Mouse (Mus musculus) frontal cortex, postnatal 14 days (tissue): Measurements from ENCODE around the gene Cog6.
A peak's percentile ranks its signal among the peaks of the same experiment; 100 is the strongest.
"Not testable (repeated sequence)": the region's sequence is repeated elsewhere in the genome, so short reads cannot be mapped to it uniquely, and the experiment has no call there.

Experiments used
- DNase-seq, 2 experiments: peaks; one replicate each; pipeline ENCODE4 v3.0.0; 2022; ENCODE audit warnings: low spot score in 2 of 2

Gene Cog6

GRCm38 (mm10) chr3:53032432-53032831, 15.4 kb upstream of the Cog6 start:
- no peak for DNase-seq

- DNase-seq = no peak
Measured at GRCm38 (mm10) chr3:53031586-53031985, 14.5 kb upstream of the Cog6 start.

DNA sequence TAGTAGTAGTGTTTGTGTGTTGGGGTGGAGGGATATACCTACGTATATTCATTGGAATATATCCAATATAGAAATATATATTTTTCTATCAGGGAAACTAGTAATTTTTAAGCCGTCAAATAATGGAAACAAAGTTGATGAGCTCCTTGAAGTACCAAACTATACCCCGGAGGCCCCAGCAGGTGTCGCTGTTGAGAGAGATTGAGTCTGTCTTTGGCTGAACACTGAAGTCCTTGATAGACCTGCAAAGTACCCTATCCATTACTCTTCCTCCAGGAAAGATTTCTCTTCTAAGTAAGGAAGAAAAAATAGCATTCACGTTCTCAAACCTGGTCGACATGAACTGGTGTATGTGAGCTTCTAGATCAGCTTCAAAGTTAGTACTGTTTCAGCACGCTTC, 12.0 kb upstream of the Cog6 start:
- DNase-seq = peak in 1 of 2 experiments; percentile 67

DNA sequence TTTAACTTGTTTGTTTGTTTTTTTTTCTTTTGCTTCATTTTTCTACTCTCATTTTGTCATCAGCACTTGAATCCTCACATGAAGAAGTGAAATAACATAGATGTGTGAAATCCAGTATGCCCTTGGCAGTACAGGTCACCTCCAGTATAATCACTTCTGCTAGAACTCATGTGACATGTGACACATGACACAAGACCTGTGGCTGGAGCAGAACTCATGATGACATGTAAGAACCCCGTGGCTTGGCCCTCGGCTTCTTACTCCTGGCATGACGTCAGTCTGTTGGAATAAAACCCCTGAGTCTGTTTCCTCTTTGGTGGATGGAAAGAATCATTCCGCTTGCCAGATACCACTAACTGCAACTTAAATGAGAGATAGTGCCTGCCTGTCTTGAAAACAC, 10.3 kb upstream of the Cog6 start:
- DNase-seq = no peak

DNA sequence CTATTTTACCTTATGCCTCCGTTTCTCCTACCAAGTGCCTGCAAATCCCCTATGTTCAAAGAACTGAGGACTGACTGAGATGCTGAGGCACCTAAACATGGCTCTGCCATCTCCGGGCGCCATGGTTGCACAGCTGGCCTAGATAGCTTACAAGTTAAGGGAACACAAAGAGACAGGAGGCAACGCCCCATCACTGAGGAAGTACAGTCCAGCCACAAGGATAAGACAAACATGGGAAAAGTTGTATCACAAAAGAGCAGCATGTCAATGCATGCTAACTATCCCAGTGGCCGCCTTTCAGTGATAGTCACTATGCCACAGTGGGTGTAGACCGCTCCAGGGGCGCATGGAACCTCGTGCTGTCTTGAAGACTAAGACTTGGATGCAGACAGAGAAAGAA, 9.6 kb downstream of the Cog6 start:
- no peak for DNase-seq

DNA sequence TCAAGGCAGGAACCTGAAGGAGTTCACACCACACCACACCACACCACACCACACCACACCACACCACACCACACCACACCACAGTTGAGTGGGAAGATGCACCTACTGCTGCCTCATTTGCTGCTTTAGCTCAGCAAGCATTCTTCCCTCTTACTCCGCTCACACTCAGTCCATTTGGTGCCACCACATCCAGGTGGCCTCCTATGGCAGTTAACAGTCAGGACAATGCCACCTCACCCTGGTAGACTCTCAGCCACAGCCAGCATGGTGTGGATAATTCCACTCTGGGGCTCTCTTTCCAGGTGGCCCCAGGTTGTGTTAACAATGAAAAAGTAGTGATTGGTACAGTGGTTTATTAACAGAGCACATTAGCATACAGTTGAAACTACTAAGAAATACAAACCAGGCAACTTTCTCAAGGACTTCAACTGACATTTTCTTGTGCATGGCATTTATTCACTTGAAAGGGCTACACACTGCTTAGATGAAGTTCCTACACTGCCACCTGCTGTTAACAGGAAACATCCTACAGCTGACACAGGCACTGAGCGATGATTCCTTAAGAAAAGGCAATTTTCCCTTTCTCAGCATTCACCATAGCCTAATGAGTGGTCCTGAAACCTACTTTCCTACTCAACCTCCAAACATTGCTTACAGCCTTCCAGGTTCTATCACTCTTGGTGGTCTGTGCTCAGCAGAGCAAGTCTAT, 12.5 kb downstream of the Cog6 start:
- DNase-seq = no peak

GRCm38 (mm10) chr3:53002076-53002475, 15.0 kb downstream of the Cog6 start:
- DNase-seq = no peak

DNA sequence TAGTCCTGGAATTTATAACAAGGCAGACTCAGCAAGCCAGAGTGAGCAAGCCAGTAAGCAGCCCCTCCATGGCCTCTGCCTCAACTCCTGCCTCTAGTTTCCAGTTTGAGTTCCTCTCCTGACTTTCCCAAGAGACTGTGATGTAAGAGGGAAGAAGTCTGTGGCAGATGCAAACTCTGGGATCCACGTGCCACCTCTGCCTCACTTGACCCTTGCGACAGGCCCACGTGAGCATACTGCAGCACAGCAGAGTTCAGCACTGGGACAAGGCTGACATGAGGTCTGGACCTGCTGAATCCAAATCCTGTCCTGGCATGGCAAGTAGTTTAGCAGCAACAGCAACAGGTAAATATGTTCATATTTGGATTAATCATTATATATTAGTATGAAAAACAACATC, 17.0 kb downstream of the Cog6 start:
- DNase-seq = no peak

DNA sequence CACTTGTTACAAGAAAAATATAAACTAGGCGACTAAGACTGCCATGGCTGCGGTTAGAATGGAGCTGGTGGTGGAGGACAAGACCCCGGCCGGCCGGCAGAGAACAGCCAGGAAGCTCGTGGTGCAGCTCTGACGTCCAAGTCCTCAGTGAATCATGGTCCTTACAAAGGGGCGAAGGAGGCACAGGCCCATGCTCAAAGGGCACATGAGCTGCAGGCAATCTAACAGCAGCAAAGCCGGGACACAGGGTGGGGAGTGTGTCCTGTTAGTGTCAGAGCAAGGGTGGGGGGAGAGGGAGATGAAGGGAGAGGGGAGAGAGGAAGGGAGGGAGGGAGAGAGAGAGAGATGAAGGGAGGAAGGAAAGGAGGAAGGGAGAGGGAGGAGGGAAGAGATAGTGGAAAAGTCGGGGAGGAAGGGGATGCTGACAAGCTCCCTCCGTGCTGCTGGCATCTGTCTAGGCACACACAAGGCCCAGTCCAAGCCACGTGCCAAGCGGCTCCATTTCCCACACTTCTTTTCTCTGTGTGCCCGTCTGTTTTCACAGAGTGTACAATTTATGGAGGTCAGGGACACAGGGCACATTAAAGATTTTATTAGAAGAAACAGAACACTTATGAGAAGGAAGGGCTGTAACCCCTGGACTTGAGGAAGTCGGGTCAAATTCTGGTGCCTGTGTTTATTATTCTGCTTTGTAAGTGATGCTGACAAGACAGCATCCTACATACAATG, 17.9 kb downstream of the Cog6 start:
- DNase-seq = no peak

DNA sequence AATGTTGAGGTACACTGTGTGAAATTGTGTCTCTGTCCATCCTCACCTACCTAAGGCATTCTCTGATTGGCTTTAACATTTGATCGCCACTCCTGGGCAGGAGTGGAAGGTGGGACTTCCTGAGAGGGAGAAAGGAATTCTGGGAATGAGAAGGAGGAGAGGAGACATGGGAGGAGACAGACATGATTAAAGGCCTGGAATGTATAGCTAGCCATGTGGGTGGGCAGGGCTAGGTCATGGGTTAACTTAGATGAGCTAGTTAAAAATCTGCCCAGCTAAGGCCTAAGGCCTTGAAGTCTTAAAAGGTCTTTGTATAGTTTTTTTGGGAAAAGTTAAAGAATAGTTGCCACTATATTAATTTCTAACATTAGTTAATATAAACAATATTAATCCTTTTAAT, 19.7 kb downstream of the Cog6 start:
- DNase-seq = no peak

DNA sequence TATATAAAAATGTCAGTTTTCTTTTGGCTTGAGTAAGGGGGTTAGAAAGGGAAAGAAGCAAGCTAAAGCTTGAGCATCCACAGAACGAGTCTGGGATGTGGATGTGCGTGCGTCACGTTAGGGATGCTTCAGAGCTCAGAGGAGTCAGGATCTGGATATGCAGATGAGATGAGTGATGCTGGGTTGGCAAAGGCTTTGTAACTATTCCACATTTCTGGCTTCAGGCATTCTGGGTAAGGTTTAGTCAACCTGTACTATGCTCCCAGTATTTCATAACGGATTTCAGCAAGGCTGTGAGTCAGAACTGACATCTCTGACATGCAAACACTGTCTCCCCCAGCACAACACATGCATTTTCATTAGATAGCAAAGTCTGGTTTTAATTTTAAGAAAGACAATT, 20.4 kb downstream of the Cog6 start:
- no peak for DNase-seq

DNA sequence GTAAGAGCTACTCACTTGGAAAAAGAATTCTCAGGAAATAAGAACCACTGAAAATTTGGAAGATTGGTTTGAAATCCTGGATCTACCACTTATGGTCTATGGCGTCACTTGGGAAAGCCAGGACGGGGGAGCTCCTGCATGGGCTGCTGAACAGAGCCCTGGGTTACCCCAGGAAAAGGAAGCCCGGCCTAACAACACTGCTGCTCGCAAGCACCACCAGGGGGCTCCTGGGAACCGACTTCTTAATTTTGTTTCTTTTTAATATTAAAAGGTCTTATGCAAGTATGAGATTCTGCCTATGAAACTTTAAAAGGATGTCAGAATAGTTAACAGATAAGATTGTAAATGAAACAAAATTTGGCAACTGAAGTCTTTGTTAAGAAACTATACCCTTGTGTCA, 22.4 kb downstream of the Cog6 start:
- no peak for DNase-seq

GRCm38 (mm10) chr3:52993296-52993695, 23.7 kb downstream of the Cog6 start:
- no peak for DNase-seq

GRCm38 (mm10) chr3:52990041-52990737, 26.8 kb downstream of the Cog6 start:
- no peak for DNase-seq

DNA sequence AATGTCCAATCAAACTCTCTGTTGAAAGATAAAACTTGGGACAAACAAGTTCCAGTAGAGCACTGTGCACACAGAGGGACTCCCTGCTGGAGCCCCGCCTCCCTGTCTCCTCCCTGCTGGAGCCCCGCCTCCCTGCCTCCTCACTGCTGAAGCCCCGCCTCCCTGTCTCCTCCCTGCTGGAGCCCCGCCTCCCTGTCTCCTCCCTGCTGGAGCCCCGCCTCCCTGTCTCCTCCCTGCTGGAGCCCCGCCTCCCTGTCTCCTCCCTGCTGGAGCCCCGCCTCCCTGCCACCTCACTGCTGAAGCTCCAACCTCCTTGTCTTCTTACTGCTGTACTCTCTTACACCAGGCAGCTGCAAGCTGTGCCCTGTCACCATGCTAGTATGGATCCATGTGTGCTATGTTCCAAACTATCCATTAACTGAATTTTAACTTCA, 31.5 kb downstream of the Cog6 start:
- not testable (repeated sequence) for DNase-seq

DNA sequence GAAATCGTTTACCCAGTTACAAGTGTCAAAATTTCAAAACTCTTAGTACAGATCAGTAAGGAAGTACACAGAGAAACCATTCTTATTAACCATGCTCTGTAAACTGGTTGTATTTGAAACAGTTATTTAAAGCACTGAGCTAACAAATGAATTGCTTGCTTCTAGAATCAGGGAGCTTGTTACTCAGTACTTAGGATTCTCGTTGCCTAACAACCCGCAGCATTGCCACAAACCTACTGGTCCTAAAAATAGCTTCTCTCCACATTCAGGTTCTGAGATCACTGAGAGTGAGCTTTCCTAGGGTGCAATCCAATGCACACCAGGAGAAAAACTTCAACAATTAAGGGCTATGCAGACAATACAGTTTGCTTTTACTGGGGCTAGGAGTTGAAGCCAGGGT, 33.3 kb downstream of the Cog6 start:
- DNase-seq = peak in 1 of 2 experiments; percentile 24

DNA sequence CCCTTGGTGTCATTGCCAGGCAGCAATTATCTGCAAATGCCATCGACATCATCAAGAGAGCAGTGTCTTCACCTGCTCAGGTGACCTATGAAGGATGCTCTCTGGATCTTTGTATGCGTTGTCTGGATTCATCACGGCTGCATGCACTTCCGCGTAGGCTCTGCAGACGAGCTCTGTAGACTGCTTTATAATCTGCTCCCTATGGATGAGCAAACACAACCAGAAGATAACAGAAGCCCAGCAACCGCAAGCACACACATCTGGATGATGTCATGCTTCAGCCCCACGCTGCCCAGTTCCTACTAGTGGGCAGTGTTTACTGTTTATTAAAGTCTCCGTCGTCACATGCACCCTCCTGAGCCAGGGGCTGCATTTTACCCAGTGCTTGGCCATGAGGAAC, 34.0 kb downstream of the Cog6 start:
- no peak for DNase-seq

DNA sequence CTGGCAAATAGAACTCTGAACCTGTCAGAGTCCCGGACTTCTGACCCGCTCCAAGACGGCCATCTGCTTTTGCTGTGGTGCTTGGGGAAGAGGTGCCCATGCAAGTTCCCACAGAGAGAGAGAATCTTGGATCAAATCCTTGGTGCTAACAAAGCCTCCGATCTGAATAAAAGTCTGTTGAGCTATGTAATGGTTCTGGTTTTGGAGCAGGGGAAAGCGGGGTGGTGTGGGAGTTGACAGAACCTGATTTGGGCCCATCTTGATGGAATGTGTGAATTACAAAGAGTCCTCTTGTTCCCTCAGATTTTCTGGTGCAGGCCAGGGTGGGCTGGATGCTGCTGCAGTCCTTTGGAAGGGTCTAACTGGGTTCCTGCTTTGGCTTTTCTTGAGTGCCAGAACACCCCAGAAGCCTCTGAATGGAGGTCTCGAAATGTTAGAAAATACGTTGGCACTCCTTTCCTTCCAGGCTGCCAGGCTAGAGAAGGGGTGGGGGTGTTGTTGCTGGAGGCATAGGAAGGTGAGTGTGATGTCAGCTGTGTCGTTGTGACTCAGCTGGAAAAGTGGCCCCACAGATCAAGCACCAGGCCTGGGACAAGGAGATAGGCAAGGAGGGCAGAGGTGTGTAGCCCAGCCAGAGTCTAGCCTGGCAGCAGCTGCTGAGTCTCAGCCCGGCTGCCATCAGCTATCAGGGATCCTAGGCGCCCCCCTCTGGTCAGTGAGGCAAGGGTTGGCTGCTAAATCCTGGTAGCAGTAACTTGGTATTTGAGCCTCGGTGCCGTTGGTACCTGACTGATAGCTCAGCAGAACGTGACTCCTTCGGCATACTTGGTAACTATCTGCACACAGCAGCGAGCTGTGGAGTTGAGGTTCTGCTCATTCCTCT, 42.1 kb downstream of the Cog6 start:
- peak; percentile 24 to 53 for DNase-seq

- DNase-seq = no peak
Measured at GRCm38 (mm10) chr3:52972916-52973315, 44.1 kb downstream of the Cog6 start.

DNA sequence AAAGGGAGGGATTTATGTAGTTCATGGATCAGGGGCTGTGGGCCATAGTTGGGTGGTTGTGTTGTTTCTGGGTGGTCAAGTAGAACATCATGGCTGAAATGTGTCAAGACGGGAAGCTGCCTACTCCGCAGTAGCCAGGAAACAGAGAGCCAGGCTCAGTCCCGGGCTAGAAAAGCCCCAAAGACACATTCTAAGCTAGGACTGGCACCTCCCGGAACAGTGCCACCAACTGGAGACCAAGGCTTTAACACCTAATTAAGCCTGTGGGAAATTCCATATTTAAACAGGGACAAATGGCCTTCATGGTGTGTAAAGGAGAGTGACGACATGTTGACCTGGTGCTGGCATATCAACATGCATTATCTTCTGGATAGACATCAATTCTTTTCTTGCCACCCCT, 50.0 kb downstream of the Cog6 start:
- DNase-seq = no peak

- no peak for DNase-seq
Measured at GRCm38 (mm10) chr3:52964206-52964605, 52.8 kb downstream of the Cog6 start.

DNA sequence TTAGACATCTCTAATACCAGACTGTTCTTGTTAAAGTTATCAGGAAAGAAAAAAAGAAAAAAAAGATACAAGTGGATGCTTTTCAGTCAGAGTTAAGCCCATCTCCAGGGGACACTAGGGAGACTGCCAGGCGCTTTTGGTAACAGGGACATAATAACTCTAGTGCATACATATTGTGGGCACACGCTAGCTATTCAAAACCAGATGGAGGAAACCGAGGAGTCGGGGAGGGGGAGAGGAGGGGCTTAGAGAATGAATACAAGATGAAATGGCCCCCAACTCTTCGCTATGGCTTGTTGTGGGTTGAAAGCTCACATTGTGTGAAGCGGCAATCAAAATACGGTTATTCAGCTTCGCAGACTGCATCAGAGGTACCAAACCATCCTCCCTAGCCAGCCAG, 53.6 kb downstream of the Cog6 start:
- DNase-seq = no peak
